Mouse (Mus musculus): ENCODE measurements around the gene Apba2. TPM values are rescaled to one million over a fixed set of nuclear protein-coding genes. Genes with fewer than 3 reads are reported as not detected.

The Apba2 gene
- polyA plus RNA-seq, 1 experiment = not detected

- Histone ChIP-seq H3K27ac (ENCODE audit: insufficient read depth, low read depth, low read length) (no peak overlapping the region), H3K4me3 (ENCODE audit: insufficient read depth, low read length) (no peak overlapping the region)
- TF ChIP-seq CTCF (IDR thresholded peaks at IDR 0.05; ENCODE audit: low read depth, low read length) = no peak
- TF ChIP-seq POLR2A (IDR thresholded peaks at IDR 0.05; ENCODE audit: borderline replicate concordance, low read depth, low read length) = no peak
These were observed 195.2 kb downstream of the Apba2 start for GRCm38 (mm10) chr7:64696521-64697281.

GRCm38 (mm10) chr7:64697791-64698337, 196.4 kb downstream of the Apba2 start:
- Histone ChIP-seq H3K27ac (ENCODE audit: insufficient read depth, low read depth, low read length) (no peak overlapping the region), H3K4me1 (ENCODE audit: control insufficient read depth, insufficient read depth, low read length) (no peaks in the 10 kb centered on the region), H3K4me3 (ENCODE audit: insufficient read depth, low read length) (no peak overlapping the region)
- TF ChIP-seq CTCF (IDR thresholded peaks at IDR 0.05; ENCODE audit: low read depth, low read length) = no peak
- TF ChIP-seq POLR2A (IDR thresholded peaks at IDR 0.05; ENCODE audit: borderline replicate concordance, low read depth, low read length) = no peak

More at GRCm38 (mm10) chr7:64696521-64697281, 195.2 kb downstream of the Apba2 start:
- no peaks in the 10 kb centered on the region for H3K4me1 ChIP-seq (ENCODE audit: control insufficient read depth, insufficient read depth, low read length)

GRCm38 (mm10) chr7:64704060-64704595, 202.6 kb downstream of the Apba2 start:
- Histone ChIP-seq H3K27ac (ENCODE audit: insufficient read depth, low read depth, low read length) (no peak overlapping the region), H3K4me3 (ENCODE audit: insufficient read depth, low read length) (no peak overlapping the region), H3K4me1 (ENCODE audit: control insufficient read depth, insufficient read depth, low read length) (no peaks in the 10 kb centered on the region)
- TF ChIP-seq POLR2A (IDR thresholded peaks at IDR 0.05; ENCODE audit: borderline replicate concordance, low read depth, low read length) = no peak
- TF ChIP-seq CTCF (IDR thresholded peaks at IDR 0.05; ENCODE audit: low read depth, low read length) = no peak

- TF ChIP-seq POLR2A (IDR thresholded peaks at IDR 0.05; ENCODE audit: borderline replicate concordance, low read depth, low read length) (no peak), CTCF (IDR thresholded peaks at IDR 0.05; ENCODE audit: low read depth, low read length) (no peak)
- H3K4me3 ChIP-seq (ENCODE audit: insufficient read depth, low read length) = no peak overlapping the region
- no peaks in the 10 kb centered on the region for H3K4me1 ChIP-seq (ENCODE audit: control insufficient read depth, insufficient read depth, low read length)
- no peak overlapping the region for H3K27ac ChIP-seq (ENCODE audit: insufficient read depth, low read depth, low read length)
These were observed 206.7 kb downstream of the Apba2 start for GRCm38 (mm10) chr7:64708176-64708575.

GRCm38 (mm10) chr7:64709520-64710262, 208.2 kb downstream of the Apba2 start:
- no peak for TF ChIP-seq POLR2A (IDR thresholded peaks at IDR 0.05; ENCODE audit: borderline replicate concordance, low read depth, low read length)
- TF ChIP-seq CTCF (IDR thresholded peaks at IDR 0.05; ENCODE audit: low read depth, low read length) = no peak
- H3K4me1 ChIP-seq (ENCODE audit: control insufficient read depth, insufficient read depth, low read length) = no peaks in the 10 kb centered on the region
- H3K4me3 ChIP-seq (ENCODE audit: insufficient read depth, low read length) = no peak overlapping the region
- H3K27ac ChIP-seq (ENCODE audit: insufficient read depth, low read depth, low read length) = no peak overlapping the region

GRCm38 (mm10) chr7:64716286-64716685, 214.8 kb downstream of the Apba2 start:
- no peak for TF ChIP-seq POLR2A (IDR thresholded peaks at IDR 0.05; ENCODE audit: borderline replicate concordance, low read depth, low read length)
- TF ChIP-seq CTCF (IDR thresholded peaks at IDR 0.05; ENCODE audit: low read depth, low read length) = no peak
- H3K27ac ChIP-seq (ENCODE audit: insufficient read depth, low read depth, low read length) = no peak overlapping the region
- H3K4me1 ChIP-seq (ENCODE audit: control insufficient read depth, insufficient read depth, low read length) = no peaks in the 10 kb centered on the region
- H3K4me3 ChIP-seq (ENCODE audit: insufficient read depth, low read length) = no peak overlapping the region

- Histone ChIP-seq H3K27ac (ENCODE audit: insufficient read depth, low read depth, low read length) (no peak overlapping the region), H3K4me3 (ENCODE audit: insufficient read depth, low read length) (no peak overlapping the region), H3K4me1 (ENCODE audit: control insufficient read depth, insufficient read depth, low read length) (no peaks in the 10 kb centered on the region)
- TF ChIP-seq CTCF (IDR thresholded peaks at IDR 0.05; ENCODE audit: low read depth, low read length) (no peak), POLR2A (IDR thresholded peaks at IDR 0.05; ENCODE audit: borderline replicate concordance, low read depth, low read length) (no peak)
These were observed 221.8 kb downstream of the Apba2 start for GRCm38 (mm10) chr7:64723313-64723712.

- H3K4me1 ChIP-seq (ENCODE audit: control insufficient read depth, insufficient read depth, low read length) = no peaks in the 10 kb centered on the region
- H3K4me3 ChIP-seq (ENCODE audit: insufficient read depth, low read length) = no peak overlapping the region
- no peak overlapping the region for H3K27ac ChIP-seq (ENCODE audit: insufficient read depth, low read depth, low read length)
- TF ChIP-seq CTCF (IDR thresholded peaks at IDR 0.05; ENCODE audit: low read depth, low read length) (no peak), POLR2A (IDR thresholded peaks at IDR 0.05; ENCODE audit: borderline replicate concordance, low read depth, low read length) (no peak)
These were observed 222.9 kb downstream of the Apba2 start for GRCm38 (mm10) chr7:64724409-64724808.

- no peak overlapping the region for H3K4me3 ChIP-seq (ENCODE audit: insufficient read depth, low read length)
- TF ChIP-seq CTCF (IDR thresholded peaks at IDR 0.05; ENCODE audit: low read depth, low read length) = no peak
- TF ChIP-seq POLR2A (IDR thresholded peaks at IDR 0.05; ENCODE audit: borderline replicate concordance, low read depth, low read length) = no peak
- H3K4me1 ChIP-seq (ENCODE audit: control insufficient read depth, insufficient read depth, low read length) = no peaks in the 10 kb centered on the region
- no peak overlapping the region for H3K27ac ChIP-seq (ENCODE audit: insufficient read depth, low read depth, low read length)
These were observed 224.6 kb downstream of the Apba2 start for GRCm38 (mm10) chr7:64725967-64726695.
